Mouse (Mus musculus) MEL (cell line): ENCODE measurements around the gene Gpr33.

Source experiments
- POLR2A ChIP-seq, 2 experiments: IDR thresholded peaks; 2 replicates each; pipeline ENCODE4 v1.6.1; 2011 to 2012; ENCODE audit warnings: low read length in 2 of 2, mild to moderate bottlenecking in 2 of 2, control low read depth in 1 of 2, improper control_type of control experiment in 1 of 2, low read depth in 1 of 2, moderate library complexity in 1 of 2; ENCODE audit not compliant: control insufficient read depth in 1 of 2, insufficient read depth in 1 of 2, poor library complexity in 1 of 2
- RCOR1 ChIP-seq: IDR thresholded peaks from 2 replicates; pipeline ENCODE4 v1.6.1; 2012; ENCODE audit warnings: low read depth, mild to moderate bottlenecking, inconsistent platforms, low read length, improper control_type of control experiment
- USF1 ChIP-seq: IDR thresholded peaks from 2 replicates; pipeline ENCODE4 v1.6.1; 2014; ENCODE audit warnings: low read depth, mild to moderate bottlenecking, inconsistent platforms, low read length, improper control_type of control experiment, moderate library complexity

DNA sequence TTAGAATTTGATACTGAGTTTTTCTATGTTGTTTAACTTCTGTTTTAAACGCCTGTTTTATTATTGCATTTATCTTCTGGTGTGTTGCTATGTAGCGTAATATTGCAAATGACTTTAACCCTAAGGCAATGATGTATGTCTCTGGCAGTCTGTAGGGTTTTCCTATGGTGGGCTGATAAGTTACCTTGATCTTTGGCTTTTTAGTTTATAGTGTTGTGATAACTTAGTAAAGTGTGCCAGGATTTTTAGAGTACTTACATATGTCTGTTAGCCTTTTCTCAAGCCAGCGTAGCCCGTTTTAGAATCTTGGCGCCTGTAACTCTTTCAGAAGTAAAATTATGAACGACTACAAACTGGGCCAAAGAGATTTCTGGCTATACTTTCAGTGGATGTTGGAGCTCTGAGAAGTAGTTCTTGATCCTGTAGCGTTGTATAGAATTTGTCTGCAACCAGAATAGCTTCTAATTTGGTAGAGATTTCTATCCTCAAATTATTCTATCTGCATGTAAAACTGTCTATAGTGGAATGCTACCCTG is 13.3 kb downstream of the Gpr33 start:
- no peak for TF ChIP-seq USF1
- TF ChIP-seq RCOR1, result no peak
- TF ChIP-seq POLR2A (IDR thresholded peaks at IDR 0.05; ENCODE audit: control insufficient read depth in 1 of 2, insufficient read depth in 1 of 2, low read depth in 1 of 2, low read length in 2 of 2, poor library complexity in 1 of 2), result no peak
